Mouse (Mus musculus) heart, postnatal 0 days (tissue): ENCODE measurements around the gene Hexim2. TPM values are rescaled to one million over a fixed set of nuclear protein-coding genes. Genes with fewer than 3 reads are reported as not detected.

ENCODE experiments used
- ATAC-seq: fragments of 200-750 bp; cut with Nextera tagmentation; 2 replicates; pipeline ENCODE4 v1.8.0; 2017; ENCODE audit warnings: low read depth, moderate number of reproducible peaks, moderate library complexity; ENCODE audit not compliant: insufficient read depth
- DNase-seq: peaks from one replicate; pipeline ENCODE4 v3.0.0-alpha.2; 2016; ENCODE audit warnings: low spot score
- H3K27ac ChIP-seq: fragments of 300-500 bp; sonication (generic); 2 replicates; pipeline ENCODE4 v1.5.1; 2014; ENCODE audit warnings: low read depth, mild to moderate bottlenecking
- H3K27me3 ChIP-seq: fragments of 300-500 bp; sonication (generic); 2 replicates; pipeline ENCODE4 v1.6.1; 2014; ENCODE audit warnings: low read length, mixed read lengths; ENCODE audit not compliant: control insufficient read depth, insufficient read depth
- H3K36me3 ChIP-seq: fragments of 300-500 bp; sonication (generic); replicated peaks from 2 replicates; pipeline ENCODE4 v1.6.1; 2014; ENCODE audit warnings: low read length, mixed read lengths; ENCODE audit not compliant: control insufficient read depth, insufficient read depth
- H3K4me1 ChIP-seq: fragments of 300-500 bp; sonication (generic); 2 replicates; pipeline ENCODE4 v1.6.1; 2014; ENCODE audit warnings: antibody characterized with exemption; ENCODE audit not compliant: control insufficient read depth, insufficient read depth
- H3K4me2 ChIP-seq: fragments of 300-500 bp; sonication (generic); 2 replicates; pipeline ENCODE4 v1.6.1; 2014; ENCODE audit warnings: low read depth, mild to moderate bottlenecking, low read length, moderate library complexity
- H3K4me3 ChIP-seq: fragments of 300-500 bp; sonication (generic); 2 replicates; pipeline ENCODE4 v1.5.1; 2014; ENCODE audit warnings: low read depth, low read length
- H3K9ac ChIP-seq: fragments of 300-500 bp; sonication (generic); replicated peaks from 2 replicates; pipeline ENCODE4 v1.6.1; 2014; ENCODE audit warnings: low read depth, low read length, mixed read lengths
- H3K9me3 ChIP-seq: fragments of 300-500 bp; sonication (generic); replicated peaks from 2 replicates; pipeline ENCODE4 v1.6.1; 2016; ENCODE audit warnings: low read length; ENCODE audit not compliant: control insufficient read depth
- CTCF ChIP-seq: IDR thresholded peaks from 2 replicates; pipeline ENCODE4 v1.5.1; 2016; ENCODE audit warnings: antibody characterized with exemption, control low read depth, low read depth
- EP300 ChIP-seq: IDR thresholded peaks from 2 replicates; pipeline ENCODE4 v1.6.1; 2016; ENCODE audit warnings: antibody characterized with exemption, low read depth
- WGBS: fragments of 180-500 bp; shearing (Covaris S2); extraction: QIAGEN DNeasy Blood & Tissue Kit; methylation state at CpG from one replicate; pipeline ENCODE4 v1.1.7; 2014; 5-methylcytosine and 5-hydroxymethylcytosine counted together
- polyA plus RNA-seq: library from polyadenylated mRNA; unstranded; fragments of >200 nt; fragmentation: Nextera tagmentation; extraction: Ambion mirVana; gene quantifications from 2 replicates; pipeline ENCODE4 v1.2.1, GENCODE M21; 2015
- total RNA-seq: library from RNA; depleted of rRNA; stranded (reverse); fragments of >200 nt; gene quantifications from 2 replicates; pipeline ENCODE4 v1.2.3, GENCODE M21; 2014; ENCODE audit warnings: low replicate concordance; rRNA removed

The Hexim2 gene
- total RNA-seq: 1.6 and 1.7 TPM in 2 replicates
- 4.2 and 4.9 TPM in 2 replicates for polyA plus RNA-seq

DNA sequence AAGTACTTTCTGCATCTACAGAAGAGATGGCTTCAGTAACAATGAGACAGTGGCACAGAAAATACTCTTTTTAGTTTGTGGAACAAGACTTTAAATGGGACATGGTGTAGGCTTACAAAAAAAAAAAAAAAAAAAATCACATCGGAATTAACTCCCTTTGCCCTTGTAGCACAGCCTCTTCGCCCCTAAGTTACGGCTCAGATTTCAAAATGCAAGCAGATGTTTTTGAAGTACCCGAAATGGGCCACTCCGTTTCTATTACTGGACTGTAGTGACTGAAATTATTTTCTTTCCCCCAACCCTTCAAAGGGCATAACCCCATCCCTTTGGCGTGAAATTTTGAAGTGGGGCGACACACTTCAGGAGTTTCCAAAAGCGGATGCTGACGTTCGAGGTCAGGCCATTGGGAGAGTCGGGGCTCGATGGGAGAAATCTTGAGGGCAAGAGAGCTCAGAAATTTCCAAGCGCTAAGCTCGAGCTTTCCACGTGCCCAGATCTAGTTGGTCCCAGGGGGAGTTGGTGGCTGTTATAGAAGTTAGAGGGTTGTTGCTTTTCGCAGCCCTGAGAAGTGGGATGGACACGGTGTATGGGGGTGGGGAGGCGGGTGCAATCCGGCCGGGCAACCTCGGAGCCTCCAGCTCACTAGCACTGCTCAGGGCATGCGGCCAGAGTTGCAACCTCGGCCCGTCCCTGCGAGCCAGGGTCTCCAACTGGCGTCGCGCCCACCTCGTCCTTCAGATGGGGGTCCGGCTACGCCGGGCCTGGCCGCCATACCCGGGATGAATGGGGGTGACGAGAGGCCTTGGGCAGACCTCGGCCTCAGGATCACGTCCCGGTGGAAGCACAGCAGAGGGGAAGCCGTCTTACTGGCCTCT, at the start of gene Hexim2:
Gene Hexim2 (plus strand): TSS at position 729 of the 875 bp plus-strand sequence.
- H3K9me3 ChIP-seq: no peaks in the 10 kb centered on the region
- under 1% methylated on average over 39 of the region's 39 CpGs for WGBS
- peak within 1 kb of the TSS; percentile 100 for H3K4me3 ChIP-seq
- DNase-seq: peak; percentile 58
- H3K4me2 ChIP-seq: peak within 1 kb of the TSS; percentile 92
- peaks cover 17% of the 10 kb centered on the region; the same call in 1 of the 2 replicates for H3K4me1 ChIP-seq
- no peaks in the 10 kb centered on the region for H3K27me3 ChIP-seq
- peak within 1 kb of the TSS; percentile 100 for H3K27ac ChIP-seq
- no peak for TF ChIP-seq CTCF
- no peak for TF ChIP-seq EP300
- no peaks in the 10 kb centered on the region; the same call in 1 of the 2 replicates for H3K36me3 ChIP-seq
- peak; percentile 47 for ATAC-seq
- peak within 1 kb of the TSS; percentile 100 for H3K9ac ChIP-seq

DNA sequence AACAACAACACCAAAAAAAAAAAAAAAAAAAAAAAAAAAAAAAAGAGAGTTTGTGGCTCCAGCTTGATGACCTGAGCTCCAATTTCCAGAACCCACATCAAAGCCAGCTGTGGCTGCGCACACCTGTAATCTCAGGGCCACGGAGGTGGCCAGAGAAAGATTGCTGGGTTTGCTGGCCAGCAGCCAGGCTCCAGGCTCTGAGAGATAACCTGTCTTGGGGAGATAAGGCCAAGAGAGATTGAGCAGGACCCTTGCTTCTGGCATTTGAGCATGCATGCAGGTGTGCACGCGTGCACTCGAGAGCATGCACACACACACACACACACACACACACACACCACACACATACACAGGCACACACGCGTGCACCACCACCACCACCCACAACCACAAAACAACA, 38.9 kb upstream of the Hexim2 start:
- no peaks in the 10 kb centered on the region for H3K27me3 ChIP-seq
- 64% methylated on average over 7 of the region's 7 CpGs for WGBS
- H3K4me2 ChIP-seq: no peak overlapping the region
- H3K36me3 ChIP-seq: no peaks in the 10 kb centered on the region
- no peak for ATAC-seq
- H3K9ac ChIP-seq: no peak overlapping the region
- no peak overlapping the region for H3K4me3 ChIP-seq
- H3K4me1 ChIP-seq: peaks cover 44% of the 10 kb centered on the region
- no peak overlapping the region for H3K27ac ChIP-seq
- DNase-seq: no peak
- TF ChIP-seq EP300 (no peak), CTCF (no peak)
- H3K9me3 ChIP-seq: no peaks in the 10 kb centered on the region

DNA sequence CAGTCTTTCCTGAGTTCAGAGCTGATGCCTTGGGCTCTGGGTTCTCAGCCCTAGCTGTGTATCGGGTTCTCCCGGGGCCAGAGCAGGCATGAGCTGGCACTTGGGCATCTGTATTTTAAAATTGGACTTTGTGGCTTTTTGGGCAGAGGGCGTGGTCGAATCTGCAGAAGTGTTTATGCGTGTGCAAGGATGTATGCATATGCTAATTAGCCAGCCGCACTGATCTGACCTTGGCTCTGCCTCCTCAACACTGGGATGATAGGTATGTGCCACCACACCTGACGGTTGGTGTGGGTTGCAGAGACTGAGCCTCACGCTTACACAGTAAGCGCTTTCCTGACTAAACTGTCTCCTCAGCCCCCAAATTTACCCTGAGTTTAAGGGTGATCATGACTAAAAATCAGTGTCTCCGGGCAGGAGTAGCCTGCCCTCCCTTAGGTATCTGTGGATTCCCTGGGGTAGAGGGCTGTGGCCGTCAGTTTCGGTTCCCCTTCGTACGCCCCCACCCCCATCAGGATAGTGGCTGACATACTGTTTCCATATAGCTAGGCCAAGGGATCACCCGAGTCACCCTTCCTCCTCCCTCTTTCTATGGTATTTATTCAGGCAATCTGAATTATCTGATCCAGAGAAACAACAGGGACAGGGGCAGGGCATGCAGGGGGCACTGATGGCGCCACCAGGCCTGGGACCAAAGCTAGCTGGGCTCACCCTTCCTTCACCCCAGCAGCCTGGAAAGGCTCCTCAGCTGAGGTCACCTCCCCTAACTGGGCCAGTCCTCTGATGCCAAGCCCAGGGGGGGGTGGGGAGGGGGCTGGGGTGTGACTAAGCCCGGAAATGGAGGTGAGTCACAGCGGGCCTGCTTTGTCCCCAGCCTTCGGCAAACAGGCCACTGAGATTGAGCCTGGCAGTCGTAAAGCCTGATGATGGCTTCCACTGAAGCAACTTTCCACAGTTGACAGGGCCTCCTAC, 38.1 kb upstream of the Hexim2 start:
- 56% methylated on average over 20 of the region's 20 CpGs for WGBS

DNA sequence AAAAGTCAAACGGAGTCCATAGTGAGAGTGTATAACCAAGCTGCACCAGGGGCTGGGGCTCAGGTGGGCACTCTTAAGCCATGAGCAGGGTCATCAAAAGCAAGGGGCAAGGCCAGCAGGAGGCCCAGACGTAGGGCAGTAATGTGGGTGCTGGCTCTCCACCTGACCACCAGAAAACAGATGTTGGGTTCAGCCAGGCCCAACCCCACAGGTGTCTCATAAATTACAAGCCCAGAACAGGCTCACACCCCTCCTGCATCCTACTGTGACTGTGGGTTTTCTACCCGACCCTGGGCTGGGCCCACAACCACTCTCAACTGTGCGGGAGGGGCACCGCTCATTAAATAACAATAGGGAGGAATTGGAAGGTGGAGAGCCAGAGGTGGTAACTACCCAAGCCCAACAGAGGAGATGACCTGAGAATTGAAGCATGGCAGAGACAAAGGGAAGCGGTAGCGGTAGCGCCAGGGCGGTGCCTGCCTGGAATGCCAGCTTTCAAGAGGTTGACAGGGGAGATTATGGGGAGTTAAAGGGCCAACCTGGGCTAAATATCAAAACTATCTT, 37.0 kb upstream of the Hexim2 start:
- Histone ChIP-seq H3K9me3 (no peaks in the 10 kb centered on the region), H3K4me3 (no peak overlapping the region), H3K27me3 (no peaks in the 10 kb centered on the region), H3K36me3 (no peaks in the 10 kb centered on the region), H3K9ac (no peak overlapping the region), H3K4me1 (peaks cover 53% of the 10 kb centered on the region), H3K4me2 (no peak overlapping the region), H3K27ac (peak overlapping the region; percentile 97)
- 74% methylated on average over 9 of the region's 9 CpGs for WGBS
- DNase-seq (no peak), ATAC-seq (no peak)
- TF ChIP-seq EP300: no peak

More for the DNA sequence above, 38.1 kb upstream of the Hexim2 start:
- H3K27me3 ChIP-seq: no peaks in the 10 kb centered on the region
- peak overlapping the region; percentile 30; the same call in 1 of the 2 replicates for H3K9ac ChIP-seq
- peak; percentile 40 for ATAC-seq
- DNase-seq: peak; percentile 68
- no peak overlapping the region for H3K4me2 ChIP-seq
- TF ChIP-seq CTCF (no peak), EP300 (no peak)
- no peaks in the 10 kb centered on the region for H3K36me3 ChIP-seq
- no peak overlapping the region for H3K4me3 ChIP-seq
- H3K27ac ChIP-seq: peak overlapping the region; percentile 97
- no peaks in the 10 kb centered on the region for H3K9me3 ChIP-seq
- H3K4me1 ChIP-seq: peaks cover 52% of the 10 kb centered on the region

DNA sequence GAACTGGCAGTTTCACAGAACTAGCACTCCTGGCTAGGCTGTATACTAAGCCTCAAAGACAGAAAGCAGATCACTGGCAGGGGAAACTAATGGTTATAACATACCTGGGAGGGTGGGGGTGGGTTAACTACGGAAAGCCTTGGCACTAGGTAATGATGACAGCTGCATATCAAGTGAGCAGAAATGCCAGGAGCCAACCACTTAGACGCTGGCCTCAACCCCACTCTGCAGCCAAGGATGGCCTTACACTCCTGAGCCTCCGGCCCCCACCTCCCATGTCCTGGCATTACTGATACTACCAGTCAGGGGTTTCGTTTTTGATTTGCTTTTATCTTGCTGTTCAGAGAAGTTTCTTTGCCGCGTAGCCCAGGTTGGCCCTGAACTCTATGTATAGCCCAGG, 36.4 kb upstream of the Hexim2 start:
- Histone ChIP-seq H3K4me3 (no peak overlapping the region), H3K36me3 (no peaks in the 10 kb centered on the region), H3K27me3 (no peaks in the 10 kb centered on the region), H3K9me3 (no peaks in the 10 kb centered on the region), H3K4me1 (peaks cover 58% of the 10 kb centered on the region), H3K27ac (peak overlapping the region; percentile 97), H3K9ac (no peak overlapping the region), H3K4me2 (no peak overlapping the region)
- WGBS: 39% methylated on average over 6 of the region's 6 CpGs
- no peak for DNase-seq
- no peak for TF ChIP-seq CTCF
- peak; percentile 48 for TF ChIP-seq EP300
- ATAC-seq: no peak
